Mouse (Mus musculus) C3H10T1/2 (cell line): ENCODE measurements around the gene Ccz1. TPM values are rescaled to one million over a fixed set of nuclear protein-coding genes. Genes with fewer than 3 reads are reported as not detected.

Experiments
- polyA plus RNA-seq, 2 experiments: library from polyadenylated mRNA; unstranded; fragments of >200 nt; fragmentation: generic; extraction: Trizol; gene quantifications; one replicate each; pipeline ENCODE4 v1.2.1; 2012; ENCODE audit warnings: missing spikeins in 2 of 2

Ccz1 gene
- 10 to 100 TPM in 1 of 2 experiments, 1 to 10 TPM in 1; 6.6 to 25.0 TPM for polyA plus RNA-seq

GRCm38 (mm10) chr5:144014551-144015311, at the start of gene Ccz1:
TSS of gene Ccz1 (minus strand) at chr5:144014877.

GRCm38 (mm10) chr5:144026620-144027263, 12.1 kb upstream of the Ccz1 start, which contains the start of gene Ocm:
TSS of gene Ocm (minus strand) at chr5:144026670.

Other genes starting within 250 kb of the Ccz1 start
- gene Eif2ak1, start 197.1 kb downstream of the Ccz1 start, polyA plus RNA-seq = 10 to 100 TPM in 1 of 2 experiments, 1 to 10 TPM in 1; 4.2 to 15.4 TPM
- gene Ankrd61, start 117.2 kb downstream of the Ccz1 start, polyA plus RNA-seq = under 1 TPM; 0.04 to 0.26 TPM
- gene Aimp2, start 105.0 kb downstream of the Ccz1 start, polyA plus RNA-seq = 100 to 1,000 TPM in 1 of 2 experiments, 10 to 100 TPM in 1; 48.8 to 214 TPM
- 1 to 10 TPM; 1.1 to 3.3 TPM for gene Pms2, start 104.9 kb downstream of the Ccz1 start, polyA plus RNA-seq
- under 1 TPM in 1 of 2 experiments, not detected in 1; 0.21 TPM for gene Gm42421, start 86.7 kb downstream of the Ccz1 start, polyA plus RNA-seq
- under 1 TPM in 1 of 2 experiments, not detected in 1; 0.32 TPM for gene Rsph10b, start 81.8 kb downstream of the Ccz1 start, polyA plus RNA-seq
- gene Ocm, start 11.8 kb upstream of the Ccz1 start, polyA plus RNA-seq = not detected
- gene Lmtk2, start 85.6 kb upstream of the Ccz1 start, polyA plus RNA-seq = 1 to 10 TPM in 1 of 2 experiments, under 1 TPM in 1; 0.50 to 3.1 TPM
- under 1 TPM in 1 of 2 experiments, not detected in 1; 0.04 TPM for gene Bhlha15, start 175.4 kb upstream of the Ccz1 start, polyA plus RNA-seq
- gene Tecpr1, start 208.7 kb upstream of the Ccz1 start, polyA plus RNA-seq = 10 to 100 TPM in 1 of 2 experiments, 1 to 10 TPM in 1; 4.5 to 16.7 TPM
- gene Bri3, start 229.6 kb upstream of the Ccz1 start, polyA plus RNA-seq = 100 to 1,000 TPM; 116 to 156 TPM